Mouse (Mus musculus): Measurements from ENCODE around the gene Fbxo45.

DNA sequence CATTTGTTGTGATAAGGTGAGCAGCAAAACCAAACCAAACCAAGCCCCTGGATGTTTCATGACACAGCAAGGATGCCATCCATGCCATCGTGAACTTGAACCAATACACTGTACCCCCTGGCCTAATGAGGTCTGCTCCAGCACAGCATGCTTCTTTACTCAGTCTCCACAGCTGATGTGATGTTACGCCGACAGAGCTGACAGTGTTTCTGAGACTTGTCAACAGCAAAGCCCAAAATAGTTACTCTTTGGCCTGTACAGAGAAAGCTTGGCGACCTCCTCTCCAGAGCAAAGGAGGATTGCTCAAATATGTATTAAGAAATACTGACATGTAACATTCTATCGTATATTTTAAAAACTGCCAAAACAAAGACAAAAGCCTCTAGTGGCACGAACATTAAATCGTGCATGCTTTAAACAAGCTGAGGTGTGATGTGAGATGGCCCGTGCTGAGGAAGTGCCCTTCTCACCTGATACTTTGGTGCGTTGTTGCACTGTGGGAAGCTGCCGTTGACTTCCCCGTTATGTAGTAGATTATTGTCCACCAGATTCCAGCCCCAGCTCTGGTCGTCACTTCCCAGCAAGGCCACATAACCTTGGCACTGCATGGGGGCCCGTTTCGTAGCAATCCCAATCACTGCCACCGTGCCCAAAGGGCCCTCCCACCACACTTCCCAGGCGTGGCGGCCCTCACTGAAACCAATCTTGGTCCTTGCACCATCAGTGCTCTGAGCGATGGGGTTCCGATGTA lies 8.9 kb downstream of the Fbxo45 start:
- TF ChIP-seq ZNF384 (IDR thresholded peaks at IDR 0.05; ENCODE audit: low read depth, low read length): no peak
- TF ChIP-seq HCFC1 (IDR thresholded peaks at IDR 0.05; ENCODE audit: borderline replicate concordance, insufficient read depth, low read length): no peak

Measured in ES-E14 (cell line).